Mouse (Mus musculus) CH12.LX (cell line): ENCODE data around the gene Ppp1r3g. TPM values are rescaled to one million over a fixed set of nuclear protein-coding genes. Genes with fewer than 3 reads are reported as not detected.

ENCODE experiments used
- DNase-seq: peaks from one replicate; pipeline ENCODE4 v3.0.0-alpha.2; 2013; ENCODE audit errors: extremely low read depth
- H3K27ac ChIP-seq: 2 replicates; pipeline ENCODE4 v1.5.1; 2012; ENCODE audit warnings: low read depth, mild to moderate bottlenecking, control low read depth, moderate library complexity; ENCODE audit not compliant: insufficient read depth
- H3K27me3 ChIP-seq: replicated peaks from 2 replicates; pipeline ENCODE3; 2012; ENCODE audit warnings: inconsistent platforms
- H3K36me3 ChIP-seq, 2 experiments: replicated peaks in 1 of 2; 2 replicates each; pipeline versions ENCODE3 to v1.6.1; 2012; ENCODE audit warnings: inconsistent platforms in 1 of 2, low read length in 1 of 2, mild to moderate bottlenecking in 1 of 2, mixed read lengths in 1 of 2, moderate library complexity in 1 of 2; ENCODE audit not compliant: control insufficient read depth in 1 of 2, insufficient read depth in 1 of 2
- H3K4me1 ChIP-seq, 2 experiments: 2 replicates each; pipeline ENCODE4 v1.6.1; 2012; ENCODE audit warnings: inconsistent platforms in 1 of 2, moderate library complexity in 1 of 2; ENCODE audit not compliant: insufficient read depth in 2 of 2, control insufficient read depth in 1 of 2
- H3K4me2 ChIP-seq: 2 replicates; pipeline ENCODE4 v1.6.1; 2012; ENCODE audit warnings: low read depth, mild to moderate bottlenecking, control low read depth; ENCODE audit not compliant: poor library complexity, insufficient read depth, severe bottlenecking
- H3K4me3 ChIP-seq, 3 experiments: fragments of 150-350 bp in 1 of 3; sonication (generic) in 1 of 3; replicated peaks in 1 of 3; 2 replicates each; pipeline versions ENCODE3 to v1.5.1; 2011 to 2012; ENCODE audit warnings: low read depth in 2 of 3, low read length in 2 of 3, mild to moderate bottlenecking in 2 of 3, moderate library complexity in 2 of 3, control low read depth in 1 of 3, improper control_type of control experiment in 1 of 3, inconsistent platforms in 1 of 3, mixed read lengths in 1 of 3; ENCODE audit not compliant: poor library complexity in 1 of 3
- H3K79me2 ChIP-seq: replicated peaks from 2 replicates; pipeline ENCODE4 v1.6.1; 2012; ENCODE audit warnings: mild to moderate bottlenecking, moderate library complexity; ENCODE audit not compliant: control insufficient read depth, poor library complexity, insufficient read depth, severe bottlenecking; ENCODE audit errors: extremely low read depth
- H3K9ac ChIP-seq: 2 replicates; pipeline ENCODE4 v1.6.1; 2012; ENCODE audit warnings: low read depth, mild to moderate bottlenecking, control low read depth, moderate library complexity; ENCODE audit not compliant: insufficient read depth
- H3K9me3 ChIP-seq: replicated peaks from 2 replicates; pipeline ENCODE3; 2012; ENCODE audit warnings: low read length, inconsistent platforms, mixed read lengths
- BHLHE40 ChIP-seq: IDR thresholded peaks from 2 replicates; pipeline ENCODE4 v1.6.1; 2011; ENCODE audit warnings: mild to moderate bottlenecking, low read depth, low read length, improper control_type of control experiment
- E2F4 ChIP-seq: IDR thresholded peaks from 2 replicates; pipeline ENCODE4 v1.6.1; 2011; ENCODE audit warnings: low read depth, low read length, improper control_type of control experiment; ENCODE audit not compliant: insufficient replicate concordance
- ELF1 ChIP-seq: IDR thresholded peaks from 2 replicates; pipeline ENCODE4 v1.6.1; 2014; ENCODE audit warnings: low read depth, mild to moderate bottlenecking, inconsistent platforms, low read length, improper control_type of control experiment
- EP300 ChIP-seq: IDR thresholded peaks from 2 replicates; pipeline ENCODE4 v1.6.1; 2011; ENCODE audit warnings: low read length, improper control_type of control experiment
- GABPA ChIP-seq: IDR thresholded peaks from 2 replicates; pipeline ENCODE4 v1.6.1; 2012; ENCODE audit warnings: low read depth, low read length, improper control_type of control experiment, inconsistent platforms; ENCODE audit not compliant: insufficient replicate concordance
- HCFC1 ChIP-seq: IDR thresholded peaks from 2 replicates; pipeline ENCODE4 v1.6.1; 2012; ENCODE audit warnings: low read depth, mild to moderate bottlenecking, inconsistent platforms, low read length, improper control_type of control experiment
- IRF4 ChIP-seq: IDR thresholded peaks from 2 replicates; pipeline ENCODE4 v1.6.1; 2014; ENCODE audit warnings: low read depth, mild to moderate bottlenecking, inconsistent platforms, low read length, improper control_type of control experiment
- MAFK ChIP-seq: IDR thresholded peaks from 2 replicates; pipeline ENCODE4 v1.6.1; 2011; ENCODE audit warnings: low read length, improper control_type of control experiment; ENCODE audit not compliant: insufficient replicate concordance
- MAZ ChIP-seq: IDR thresholded peaks from 2 replicates; pipeline ENCODE4 v1.6.1; 2012; ENCODE audit warnings: low read depth, mild to moderate bottlenecking, inconsistent platforms, low read length, improper control_type of control experiment, moderate library complexity
- MEF2A ChIP-seq: IDR thresholded peaks from 2 replicates; pipeline ENCODE4 v1.6.1; 2014; ENCODE audit warnings: low read depth, mild to moderate bottlenecking, inconsistent platforms, low read length, improper control_type of control experiment, borderline replicate concordance
- MXI1 ChIP-seq: IDR thresholded peaks from 2 replicates; pipeline ENCODE4 v1.6.1; 2011; ENCODE audit warnings: mild to moderate bottlenecking, low read depth, low read length, improper control_type of control experiment
- NRF1 ChIP-seq: IDR thresholded peaks from 2 replicates; pipeline ENCODE4 v1.6.1; 2014; ENCODE audit warnings: low read depth, mild to moderate bottlenecking, inconsistent platforms, low read length, improper control_type of control experiment, moderate library complexity
- SIN3A ChIP-seq: IDR thresholded peaks from 2 replicates; pipeline ENCODE4 v1.6.1; 2012; ENCODE audit warnings: low read length, improper control_type of control experiment, inconsistent platforms
- UBTF ChIP-seq: IDR thresholded peaks from 2 replicates; pipeline ENCODE4 v1.6.1; 2012; ENCODE audit warnings: low read depth, mild to moderate bottlenecking, inconsistent platforms, low read length, improper control_type of control experiment, moderate library complexity
- ZC3H11A ChIP-seq: IDR thresholded peaks from 2 replicates; pipeline ENCODE4 v1.6.1; 2012; ENCODE audit warnings: low read depth, mild to moderate bottlenecking, inconsistent platforms, low read length, improper control_type of control experiment
- ZKSCAN1 ChIP-seq: IDR thresholded peaks from 2 replicates; pipeline ENCODE4 v1.6.1; 2012; ENCODE audit warnings: low read depth, inconsistent platforms, low read length, improper control_type of control experiment, borderline replicate concordance
- ZNF384 ChIP-seq: IDR thresholded peaks from 2 replicates; pipeline ENCODE4 v1.6.1; 2012; ENCODE audit warnings: low read depth, low read length, improper control_type of control experiment, inconsistent platforms
- dilution Hi-C: fragments of 300-500 bp; cut with MboI; formaldehyde crosslinking; loops from 2 replicates; pipeline ENCODE4 v1.14.3; 2020; ENCODE audit warnings: low sequenced_read_pairs; ENCODE audit not compliant: extremely low pct_unique_long_range_greater_than_20kb, extremely low pct_ligation_motif_present
- in situ Hi-C: fragments of 300-500 bp; cut with MboI; formaldehyde crosslinking; loops from 3 replicates; pipeline ENCODE4 v1.14.3; 2019; ENCODE audit warnings: low sequenced_read_pairs, low pct_ligation_motif_present, low pct_unique_long_range_greater_than_20kb, mixed read lengths
- polyA plus RNA-seq: library from polyadenylated mRNA; unstranded; fragments of >175 nt; gene quantifications from 2 replicates; pipeline ENCODE4 v1.2.1, GENCODE M21; 2012; ENCODE audit warnings: low read depth; ENCODE audit not compliant: insufficient read length
- total RNA-seq, 2 experiments: library from RNA; depleted of rRNA; stranded (reverse); fragments of 300-350 nt in 1 of 2; fragments of >200 nt in 1 of 2; gene quantifications; 2 replicates each; pipeline ENCODE4 v1.2.3; 2012 to 2014

Gene Ppp1r3g
- total and polyA plus RNA-seq, 3 experiments, result 0.13 TPM; not detected in 2

GRCm38 (mm10) chr13:36009981-36010380, 51.3 kb downstream of the Ppp1r3g start:
- Histone ChIP-seq H3K4me1 (peaks cover 4 to 6% of the 10 kb centered on the region in 2 experiments; a peak in 2 of 4 replicates), H3K4me2 (no peak overlapping the region), H3K4me3 (no peak overlapping the region), H3K9me3 (no peaks in the 10 kb centered on the region), H3K27me3 (no peaks in the 10 kb centered on the region), H3K9ac (no peak overlapping the region), H3K79me2 (no peaks in the 10 kb centered on the region), H3K27ac (no peak overlapping the region), H3K36me3 (peaks cover 0 to 11% of the 10 kb centered on the region in 2 experiments)
- no peak for TF ChIP-seq ZNF384
- no peak for TF ChIP-seq MAFK
- no peak for TF ChIP-seq ZKSCAN1
- TF ChIP-seq HCFC1, result no peak
- TF ChIP-seq NRF1, result no peak
- no peak for TF ChIP-seq MXI1
- TF ChIP-seq GABPA, result no peak
- DNase-seq, result no peak
- in situ Hi-C loops, result loop anchor here (25.0 kb wide), 1 partner anchor 277 kb away; no protein-coding TSS in a partner anchor
- dilution Hi-C loops, result no loop called here

DNA sequence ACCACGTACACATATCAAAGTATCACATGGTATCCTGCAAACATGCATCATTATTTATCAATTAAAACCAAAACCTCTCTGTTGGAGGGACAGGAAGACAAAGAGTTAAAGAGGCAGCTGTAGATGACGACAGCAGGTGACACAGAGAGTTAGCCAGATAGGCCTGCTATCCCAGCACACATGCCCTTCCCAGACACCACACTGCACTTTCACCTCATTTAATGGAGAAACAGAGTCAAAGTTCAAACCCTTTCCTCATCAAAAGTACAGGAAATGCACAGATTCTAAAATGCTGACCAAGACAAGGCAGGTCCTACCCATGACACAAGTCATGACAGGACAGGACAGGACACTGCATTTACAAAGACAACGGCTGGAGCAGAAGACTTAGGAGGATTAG, 57.0 kb downstream of the Ppp1r3g start:
- H3K27ac ChIP-seq, result no peak overlapping the region
- H3K4me3 ChIP-seq, result no peak overlapping the region
- in situ Hi-C loops (loop anchor here (25.0 kb wide), 1 partner anchor 272 kb away; no protein-coding TSS in a partner anchor), dilution Hi-C loops (no loop called here)
- no peaks in the 10 kb centered on the region for H3K27me3 ChIP-seq
- no peaks in the 10 kb centered on the region for H3K9me3 ChIP-seq
- DNase-seq, result no peak
- 0 out of 2 replicates have a peak, but pooled peaks cover 4% of the 10 kb centered on the region for H3K79me2 ChIP-seq
- TF ChIP-seq ZNF384, result no peak
- no peak for TF ChIP-seq MEF2A
- TF ChIP-seq GABPA, result no peak
- no peak for TF ChIP-seq IRF4
- no peak for TF ChIP-seq BHLHE40
- TF ChIP-seq ELF1, result no peak
- no peak for TF ChIP-seq ZC3H11A
- no peak for TF ChIP-seq MAZ
- TF ChIP-seq HCFC1, result no peak
- TF ChIP-seq SIN3A, result no peak
- no peak for TF ChIP-seq E2F4
- TF ChIP-seq UBTF, result no peak
- TF ChIP-seq EP300, result no peak
- no peak for TF ChIP-seq NRF1
- H3K9ac ChIP-seq, result no peak overlapping the region
- H3K4me1 ChIP-seq, result peaks cover 3 to 18% of the 10 kb centered on the region in 2 experiments; a peak in 3 of 4 replicates
- peaks cover 0 to 31% of the 10 kb centered on the region in 2 experiments for H3K36me3 ChIP-seq
- H3K4me2 ChIP-seq, result no peak overlapping the region
